Mouse (Mus musculus): ENCODE data around the gene Gm5767.
A peak's percentile ranks its signal among the peaks of the same experiment; 100 is the strongest.
"Not testable (repeated sequence)": the region's sequence is repeated elsewhere in the genome, so short reads cannot be mapped to it uniquely, and the experiment has no call there.

Gm5767 gene

DNA sequence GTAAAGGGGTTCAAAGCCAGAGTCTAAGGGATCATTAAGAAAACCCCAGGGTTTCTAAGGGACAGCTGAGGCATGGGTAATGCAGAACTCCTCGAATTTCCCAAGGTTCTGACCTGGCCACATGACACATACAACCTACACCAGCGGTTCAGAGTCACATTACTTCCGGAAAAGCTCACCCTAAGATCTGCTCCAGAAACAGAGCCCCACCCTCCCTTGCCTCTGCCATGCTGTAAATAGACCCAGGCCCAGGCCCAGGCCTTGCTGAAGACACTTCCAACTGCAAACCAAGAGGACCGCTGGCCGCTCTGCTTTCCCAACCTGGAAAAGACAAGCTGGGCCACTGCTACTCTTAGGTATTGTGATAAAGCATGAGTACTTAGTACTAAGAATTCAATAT is 34.3 kb downstream of the Gm5767 start:
- no peak for DNase-seq

DNA sequence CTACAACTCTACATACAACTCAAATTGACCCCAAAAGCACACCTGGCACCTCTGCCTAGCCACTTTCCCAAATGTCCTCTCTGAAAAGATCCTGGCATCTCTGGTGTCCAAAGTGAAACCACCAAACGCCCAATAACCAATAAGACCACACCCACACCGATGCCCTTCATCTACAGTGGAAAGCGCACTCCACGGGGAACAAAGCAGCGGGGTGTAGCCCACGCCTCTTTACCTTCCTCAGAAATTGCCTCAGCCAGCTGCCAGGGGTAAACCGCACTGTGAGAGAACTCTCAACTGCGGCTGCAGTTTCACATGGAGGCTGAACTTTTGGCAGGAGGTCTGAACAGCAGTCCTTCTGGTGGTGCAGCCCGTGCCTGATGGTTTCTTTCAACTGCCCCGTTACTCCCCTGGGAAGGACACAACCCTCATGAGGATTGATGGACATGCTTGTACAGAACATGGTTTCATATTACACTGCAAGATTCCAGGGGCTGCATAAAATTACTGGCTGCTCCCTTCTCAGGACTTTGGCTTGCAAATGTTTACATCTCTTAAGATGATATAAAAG is 35.0 kb downstream of the Gm5767 start:
- no peak for DNase-seq

DNA sequence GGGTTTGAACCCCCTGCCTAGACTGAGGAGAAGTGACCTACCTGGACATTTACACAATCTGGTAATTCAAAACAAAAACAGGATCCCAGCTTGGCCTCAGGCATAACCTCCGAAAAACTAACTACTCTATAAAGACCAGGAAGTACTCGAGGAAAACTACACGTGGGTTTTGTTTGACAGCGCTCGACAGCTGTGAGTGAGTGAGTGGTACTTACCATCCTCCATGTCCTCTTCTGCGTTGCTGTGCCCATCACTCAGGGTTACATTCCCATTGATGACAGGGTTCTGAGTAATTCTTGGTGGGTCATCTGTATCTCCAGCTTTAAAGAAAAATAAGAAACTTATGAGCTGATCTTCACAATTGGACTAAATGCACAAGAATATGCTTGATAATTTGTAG is 35.7 kb downstream of the Gm5767 start:
- DNase-seq, result no peak

GRCm38 (mm10) chr16:8717744-8718143 is 37.2 kb downstream of the Gm5767 start:
- DNase-seq, result peak; percentile 38 to 43

DNA sequence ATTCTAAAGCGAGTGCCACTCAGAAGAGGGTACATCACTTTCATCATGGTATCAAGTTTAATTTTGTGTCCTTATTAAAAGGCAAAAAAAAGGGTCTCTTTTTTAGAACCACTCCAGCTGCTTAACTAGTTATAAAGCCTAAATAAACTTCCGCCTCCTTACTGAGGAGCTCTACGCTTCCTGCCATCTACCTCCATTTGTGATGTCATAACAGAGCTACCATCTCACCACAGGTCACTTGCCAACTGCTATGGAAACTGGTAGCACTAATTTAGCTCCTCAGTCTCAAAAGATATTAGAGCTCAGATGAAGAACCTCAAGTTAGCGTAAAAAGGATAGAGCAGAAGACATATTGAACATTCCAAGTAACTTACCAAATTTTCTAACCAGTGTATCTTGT is 39.9 kb downstream of the Gm5767 start:
- no peak for DNase-seq

DNA sequence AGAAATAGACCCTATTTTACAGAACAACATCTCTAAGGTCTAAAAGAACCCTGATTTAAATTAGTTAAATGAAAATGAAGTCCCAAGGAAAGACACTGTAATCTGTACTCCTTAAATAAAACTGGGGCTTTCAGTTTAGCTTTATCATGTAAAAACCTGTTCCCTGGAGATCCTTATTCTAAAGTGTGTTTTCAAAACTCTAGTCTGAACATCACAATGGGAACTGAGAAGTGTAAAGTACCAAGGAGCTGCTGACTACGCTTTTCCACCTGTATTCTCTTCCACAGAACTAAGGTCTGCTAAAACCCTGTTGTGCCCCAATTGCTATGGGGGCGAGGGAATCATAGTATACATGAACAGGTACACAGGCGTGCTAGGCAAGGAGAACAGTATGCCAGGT is 43.5 kb downstream of the Gm5767 start:
- no peak for DNase-seq

DNA sequence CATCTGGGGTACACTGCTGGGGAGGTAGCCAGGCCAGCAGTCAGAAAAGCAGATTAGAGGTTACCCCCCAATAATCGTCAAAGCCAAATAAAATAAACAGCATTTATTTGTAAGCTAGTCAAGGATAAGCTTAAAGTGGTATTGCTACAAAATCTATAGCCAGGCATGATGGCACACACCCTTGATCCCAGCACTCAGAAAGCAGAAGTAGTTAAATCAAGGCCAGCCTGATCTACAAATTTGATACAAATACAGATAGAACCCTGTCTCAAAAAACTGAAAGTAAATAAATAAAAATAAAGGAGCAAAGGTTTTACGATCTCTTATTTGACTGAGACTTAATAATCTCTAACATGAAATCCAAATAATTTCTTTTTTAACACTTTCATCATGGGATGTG is 45.2 kb downstream of the Gm5767 start:
- peak in 1 of 2 experiments; percentile 19 for DNase-seq

- DNase-seq, result no peak
These were observed 47.7 kb downstream of the Gm5767 start for GRCm38 (mm10) chr16:8728111-8728748.

DNA sequence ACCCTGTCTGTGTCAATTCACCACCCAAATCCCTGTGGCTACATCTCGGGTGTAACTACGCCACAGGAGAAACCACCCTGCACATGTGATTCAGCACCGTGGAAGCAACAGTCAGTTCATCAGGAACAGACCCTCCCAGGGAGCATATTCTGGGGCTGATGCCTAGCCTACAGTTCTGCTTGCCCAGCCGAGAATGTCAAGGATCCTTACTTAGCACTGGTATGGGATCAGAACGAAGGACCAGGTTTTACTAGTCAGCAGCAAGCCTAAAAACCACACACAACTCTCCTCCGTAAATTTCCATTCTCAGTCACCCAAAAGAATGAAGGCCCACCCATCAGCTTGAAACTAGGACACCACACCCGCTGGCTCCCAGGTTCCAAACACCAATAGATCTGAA is 51.1 kb downstream of the Gm5767 start:
- DNase-seq, result no peak

DNA sequence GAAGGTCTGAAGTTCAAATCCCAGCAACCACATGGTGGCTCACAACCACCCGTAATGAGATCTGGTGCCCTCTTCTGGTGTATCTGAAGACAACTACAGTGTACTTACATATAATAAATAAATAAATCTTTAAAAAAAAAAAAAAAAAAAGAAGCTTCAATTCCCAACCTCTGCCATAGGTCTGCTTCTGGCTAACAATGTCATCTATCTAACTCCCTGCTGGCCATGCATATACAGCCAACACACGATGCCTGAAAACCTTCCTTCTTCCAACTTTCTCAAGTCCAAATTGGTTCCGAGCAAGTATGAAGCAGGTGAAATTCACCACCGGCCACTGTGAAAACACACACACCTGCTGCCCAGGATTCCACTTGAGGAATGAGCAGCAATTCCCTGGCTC is 51.9 kb downstream of the Gm5767 start:
- DNase-seq, result not testable (repeated sequence)

Measured in B cell, adult 2 months (primary cell).